Mouse (Mus musculus): Measurements from ENCODE around the gene Cacna1e. TPM values are rescaled to one million over a fixed set of nuclear protein-coding genes. Genes with fewer than 3 reads are reported as not detected.

The Cacna1e gene
- polyA plus RNA-seq, 1 experiment: 28.8 TPM

- no peak for DNase-seq (ENCODE audit: low read depth)
- no peak for TF ChIP-seq CTCF (IDR thresholded peaks at IDR 0.05; ENCODE audit: borderline replicate concordance, extremely low read depth, insufficient read depth, insufficient read length)
- TF ChIP-seq POLR2A (IDR thresholded peaks at IDR 0.05; ENCODE audit: borderline replicate concordance, extremely low read depth, insufficient read depth, insufficient read length, poor library complexity, severe bottlenecking): no peak
Measured at GRCm38 (mm10) chr1:154476671-154477070, 407.6 kb downstream of the Cacna1e start.

DNA sequence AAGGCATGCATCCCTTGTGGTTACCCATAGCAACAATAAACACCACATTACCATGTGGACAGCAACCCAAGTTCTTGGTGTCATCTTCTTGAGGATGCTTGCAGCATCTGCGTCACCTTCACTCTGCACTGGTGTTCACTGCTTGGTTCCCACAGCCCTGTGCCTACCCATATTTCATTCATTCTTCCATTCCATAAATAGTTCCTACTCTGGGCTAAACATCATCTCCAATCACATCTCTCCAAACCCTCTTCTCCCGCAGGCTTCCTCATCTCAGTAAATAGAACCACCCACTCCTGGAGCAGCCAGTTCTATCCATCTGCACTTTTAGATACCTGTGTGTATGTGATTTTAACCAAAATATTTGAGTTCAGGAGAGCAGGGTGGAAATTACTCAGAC is 408.6 kb downstream of the Cacna1e start:
- DNase-seq (ENCODE audit: low read depth): no peak
- TF ChIP-seq POLR2A (IDR thresholded peaks at IDR 0.05; ENCODE audit: borderline replicate concordance, extremely low read depth, insufficient read depth, insufficient read length, poor library complexity, severe bottlenecking): no peak
- no peak for TF ChIP-seq CTCF (IDR thresholded peaks at IDR 0.05; ENCODE audit: borderline replicate concordance, extremely low read depth, insufficient read depth, insufficient read length)

- TF ChIP-seq CTCF (IDR thresholded peaks at IDR 0.05; ENCODE audit: borderline replicate concordance, extremely low read depth, insufficient read depth, insufficient read length) (no peak), POLR2A (IDR thresholded peaks at IDR 0.05; ENCODE audit: borderline replicate concordance, extremely low read depth, insufficient read depth, insufficient read length, poor library complexity, severe bottlenecking) (no peak)
- DNase-seq (ENCODE audit: low read depth): no peak
Measured at GRCm38 (mm10) chr1:154474156-154474555, 410.1 kb downstream of the Cacna1e start.

DNA sequence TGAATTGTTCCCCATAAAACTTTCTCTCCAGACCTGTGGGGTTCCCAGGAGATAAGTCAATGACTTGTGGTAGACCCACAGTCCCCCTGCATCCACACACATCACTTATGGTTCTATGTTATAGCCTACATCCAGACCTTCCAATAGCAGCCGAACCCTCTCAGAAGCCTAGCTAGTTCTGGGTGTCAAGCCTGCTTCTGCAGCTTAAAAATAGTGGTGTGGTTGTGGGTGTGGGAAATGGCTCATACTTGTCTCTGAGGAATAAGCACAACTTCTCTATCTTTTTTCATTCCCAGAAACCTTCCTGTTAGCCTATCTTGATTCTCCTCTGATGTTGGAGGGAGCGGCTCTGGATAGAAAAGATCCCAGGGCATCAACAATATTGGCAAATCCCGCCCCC is 417.0 kb downstream of the Cacna1e start:
- TF ChIP-seq POLR2A (IDR thresholded peaks at IDR 0.05; ENCODE audit: borderline replicate concordance, extremely low read depth, insufficient read depth, insufficient read length, poor library complexity, severe bottlenecking) (no peak), CTCF (IDR thresholded peaks at IDR 0.05; ENCODE audit: borderline replicate concordance, extremely low read depth, insufficient read depth, insufficient read length) (no peak)
- no peak for DNase-seq (ENCODE audit: low read depth)

DNA sequence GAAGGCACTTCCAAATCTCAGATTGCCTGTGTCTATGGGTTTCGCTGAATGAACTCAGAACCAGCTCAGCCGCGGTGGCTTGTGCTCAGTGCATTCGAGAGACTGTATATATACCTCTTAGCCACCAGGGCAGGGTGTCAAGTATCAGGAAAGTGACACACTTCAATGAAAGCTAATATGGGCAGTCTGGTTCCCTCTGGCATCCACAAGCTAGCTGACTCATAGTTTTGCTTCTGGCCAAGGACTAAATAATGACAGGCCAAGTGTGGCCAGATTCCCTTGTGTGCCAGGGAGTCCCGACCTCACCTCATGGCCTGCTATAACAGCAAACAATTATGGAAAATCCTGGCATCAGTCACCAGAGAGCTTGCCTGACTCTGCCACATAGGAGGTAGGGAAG is 422.8 kb downstream of the Cacna1e start:
- no peak for DNase-seq (ENCODE audit: low read depth)
- TF ChIP-seq POLR2A (IDR thresholded peaks at IDR 0.05; ENCODE audit: borderline replicate concordance, extremely low read depth, insufficient read depth, insufficient read length, poor library complexity, severe bottlenecking) (no peak), CTCF (IDR thresholded peaks at IDR 0.05; ENCODE audit: borderline replicate concordance, extremely low read depth, insufficient read depth, insufficient read length) (no peak)

DNA sequence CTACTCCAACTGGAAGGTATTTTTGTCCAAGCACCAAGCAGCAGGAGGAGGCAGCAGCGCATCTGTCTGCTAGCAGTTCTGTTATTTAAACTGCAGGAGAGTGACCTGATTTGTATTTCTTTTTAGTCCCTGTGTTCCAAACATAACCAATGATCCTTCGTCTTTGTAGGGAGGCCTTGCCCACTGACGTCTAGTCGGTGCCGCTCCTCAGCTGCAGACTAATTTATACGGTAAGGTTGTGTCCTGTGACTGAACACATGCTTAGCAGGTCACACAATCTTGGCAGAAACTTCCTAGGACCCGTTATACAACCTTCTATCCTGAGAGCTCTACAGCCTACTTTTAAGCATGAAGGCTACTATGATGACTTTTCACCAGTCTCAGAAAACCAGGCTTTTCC is 424.2 kb downstream of the Cacna1e start:
- DNase-seq (ENCODE audit: low read depth): no peak
- TF ChIP-seq POLR2A (IDR thresholded peaks at IDR 0.05; ENCODE audit: borderline replicate concordance, extremely low read depth, insufficient read depth, insufficient read length, poor library complexity, severe bottlenecking) (no peak), CTCF (IDR thresholded peaks at IDR 0.05; ENCODE audit: borderline replicate concordance, extremely low read depth, insufficient read depth, insufficient read length) (no peak)

DNA sequence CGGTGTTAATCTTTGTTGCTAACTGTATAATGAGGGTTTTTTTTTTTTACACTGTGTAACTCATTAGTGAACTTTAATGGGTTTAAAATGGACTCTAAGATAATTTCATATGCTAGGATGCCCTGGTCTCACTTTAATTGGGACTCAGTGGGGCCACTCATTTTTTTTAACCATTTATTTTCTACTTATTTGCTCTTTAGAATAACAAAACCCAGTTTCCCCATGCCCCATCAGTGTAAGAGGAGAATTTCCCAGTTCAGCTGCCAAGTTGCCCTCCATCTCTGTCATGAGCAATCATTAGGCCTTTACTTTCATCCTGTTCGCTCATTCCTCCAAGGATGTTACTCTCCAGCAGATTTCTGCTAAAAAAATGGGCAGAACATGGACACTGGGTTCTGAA is 425.7 kb downstream of the Cacna1e start:
- DNase-seq (ENCODE audit: low read depth): peak; percentile 62
- TF ChIP-seq POLR2A (IDR thresholded peaks at IDR 0.05; ENCODE audit: borderline replicate concordance, extremely low read depth, insufficient read depth, insufficient read length, poor library complexity, severe bottlenecking) (no peak), CTCF (IDR thresholded peaks at IDR 0.05; ENCODE audit: borderline replicate concordance, extremely low read depth, insufficient read depth, insufficient read length) (no peak)

DNA sequence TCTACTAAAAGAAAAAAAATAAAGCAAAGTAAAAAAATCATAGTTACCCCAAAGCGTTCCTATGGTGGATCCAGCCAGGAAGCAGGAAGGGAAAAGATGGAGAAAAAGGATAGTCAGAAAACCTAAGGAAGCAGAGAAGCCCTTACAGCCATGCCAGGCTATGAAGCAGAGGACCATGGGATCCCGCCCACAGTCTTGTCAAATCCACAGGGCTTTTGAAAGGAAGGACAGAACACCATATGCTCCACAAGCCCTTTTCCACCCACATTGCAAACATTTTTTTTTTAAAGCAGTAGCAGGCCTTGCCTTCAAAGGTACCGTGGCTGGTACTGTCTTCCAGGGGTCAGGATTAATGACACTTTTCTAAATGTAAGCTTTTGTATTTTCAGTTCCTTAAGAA is 433.5 kb downstream of the Cacna1e start:
- TF ChIP-seq POLR2A (IDR thresholded peaks at IDR 0.05; ENCODE audit: borderline replicate concordance, extremely low read depth, insufficient read depth, insufficient read length, poor library complexity, severe bottlenecking) (no peak), CTCF (IDR thresholded peaks at IDR 0.05; ENCODE audit: borderline replicate concordance, extremely low read depth, insufficient read depth, insufficient read length) (no peak)
- no peak for DNase-seq (ENCODE audit: low read depth)

- no peak for TF ChIP-seq CTCF (IDR thresholded peaks at IDR 0.05; ENCODE audit: borderline replicate concordance, extremely low read depth, insufficient read depth, insufficient read length)
- no peak for TF ChIP-seq POLR2A (IDR thresholded peaks at IDR 0.05; ENCODE audit: borderline replicate concordance, extremely low read depth, insufficient read depth, insufficient read length, poor library complexity, severe bottlenecking)
Measured at GRCm38 (mm10) chr1:154446456-154446855, 437.8 kb downstream of the Cacna1e start.

GRCm38 (mm10) chr1:154433520-154433919 is 450.8 kb downstream of the Cacna1e start:
- DNase-seq (ENCODE audit: low read depth): no peak
- no peak for TF ChIP-seq CTCF (IDR thresholded peaks at IDR 0.05; ENCODE audit: borderline replicate concordance, extremely low read depth, insufficient read depth, insufficient read length)
- TF ChIP-seq POLR2A (IDR thresholded peaks at IDR 0.05; ENCODE audit: borderline replicate concordance, extremely low read depth, insufficient read depth, insufficient read length, poor library complexity, severe bottlenecking): no peak

More at GRCm38 (mm10) chr1:154446456-154446855, 437.8 kb downstream of the Cacna1e start:
- DNase-seq (ENCODE audit: low read depth): no peak

GRCm38 (mm10) chr1:154433112-154433511 is 451.2 kb downstream of the Cacna1e start:
- TF ChIP-seq CTCF (IDR thresholded peaks at IDR 0.05; ENCODE audit: borderline replicate concordance, extremely low read depth, insufficient read depth, insufficient read length): no peak
- no peak for TF ChIP-seq POLR2A (IDR thresholded peaks at IDR 0.05; ENCODE audit: borderline replicate concordance, extremely low read depth, insufficient read depth, insufficient read length, poor library complexity, severe bottlenecking)
- DNase-seq (ENCODE audit: low read depth): no peak

GRCm38 (mm10) chr1:154428276-154428675 is 456.0 kb downstream of the Cacna1e start:
- DNase-seq (ENCODE audit: low read depth): no peak
- TF ChIP-seq CTCF (IDR thresholded peaks at IDR 0.05; ENCODE audit: borderline replicate concordance, extremely low read depth, insufficient read depth, insufficient read length): no peak
- TF ChIP-seq POLR2A (IDR thresholded peaks at IDR 0.05; ENCODE audit: borderline replicate concordance, extremely low read depth, insufficient read depth, insufficient read length, poor library complexity, severe bottlenecking): no peak

All from brain, embryonic 14.5 days (tissue).